Mouse (Mus musculus) liver, adult 2 months (tissue): Measurements from ENCODE around the gene Iqcb1. TPM values are rescaled to one million over a fixed set of nuclear protein-coding genes. Genes with fewer than 3 reads are reported as not detected.

ENCODE experiments used
- DNase-seq: peaks from one replicate; pipeline ENCODE4 v3.0.0-alpha.2; 2011; ENCODE audit warnings: low read depth, low spot score; ENCODE audit errors: extremely low read depth
- H3K27ac ChIP-seq: fragments of 200-500 bp; replicated peaks from 2 replicates; pipeline ENCODE4 v1.5.1; 2012; ENCODE audit warnings: low read depth, mild to moderate bottlenecking, control low read depth, inconsistent platforms, low read length; ENCODE audit not compliant: insufficient read depth
- H3K27me3 ChIP-seq: fragments of 200-500 bp; 2 replicates; pipeline ENCODE4 v1.6.1; 2012; ENCODE audit warnings: mild to moderate bottlenecking, moderate library complexity, low read length, inconsistent platforms; ENCODE audit not compliant: control insufficient read depth, insufficient read depth
- H3K36me3 ChIP-seq: fragments of 200-500 bp; 2 replicates; pipeline ENCODE4 v1.6.1; 2012; ENCODE audit warnings: low read length, inconsistent platforms; ENCODE audit not compliant: control insufficient read depth, insufficient read depth
- H3K4me1 ChIP-seq: fragments of 200-500 bp; 2 replicates; pipeline ENCODE4 v1.6.1; 2011; ENCODE audit warnings: low read length; ENCODE audit not compliant: control insufficient read depth, insufficient read depth
- H3K4me3 ChIP-seq: fragments of 200-500 bp; 2 replicates; pipeline ENCODE4 v1.5.1; 2011; ENCODE audit warnings: low read depth, mild to moderate bottlenecking, control low read depth, low read length, moderate library complexity; ENCODE audit not compliant: insufficient read depth
- H3K79me2 ChIP-seq: fragments of 200-500 bp; 2 replicates; pipeline ENCODE4 v1.6.1; 2012; ENCODE audit warnings: inconsistent platforms, mild to moderate bottlenecking, low read length, moderate library complexity; ENCODE audit not compliant: control insufficient read depth, insufficient read depth
- H3K9ac ChIP-seq: fragments of 200-500 bp; 2 replicates; pipeline ENCODE4 v1.6.1; 2012; ENCODE audit warnings: low read depth, mild to moderate bottlenecking, control low read depth, inconsistent platforms, low read length
- CTCF ChIP-seq: fragments of 200-500 bp; IDR thresholded peaks from 2 replicates; pipeline ENCODE4 v1.5.1; 2011; ENCODE audit warnings: low read depth, low read length, control low read depth
- POLR2A ChIP-seq: fragments of 200-500 bp; IDR thresholded peaks from 2 replicates; pipeline ENCODE4 v1.6.1; 2011; ENCODE audit warnings: low read length, control low read depth; ENCODE audit not compliant: insufficient read depth; ENCODE audit errors: extremely low read depth
- WGBS: fragments of 180-500 bp; shearing (Covaris S2); methylation state at CpG from one replicate; pipeline ENCODE4 v1.1.7; 2018; 5-methylcytosine and 5-hydroxymethylcytosine counted together
- polyA plus RNA-seq: library from polyadenylated mRNA; depleted of rRNA; stranded (reverse); fragments of >200 nt; gene quantifications from 2 replicates; pipeline ENCODE4 v1.2.3, GENCODE M21; 2012
- total RNA-seq: library from RNA; depleted of rRNA; stranded (reverse); fragments of >200 nt; gene quantifications from 2 replicates; pipeline ENCODE4 v1.2.3, GENCODE M21; 2014

Iqcb1 gene
- total and polyA plus RNA-seq, 2 experiments: 1.4 to 6.3 TPM

DNA sequence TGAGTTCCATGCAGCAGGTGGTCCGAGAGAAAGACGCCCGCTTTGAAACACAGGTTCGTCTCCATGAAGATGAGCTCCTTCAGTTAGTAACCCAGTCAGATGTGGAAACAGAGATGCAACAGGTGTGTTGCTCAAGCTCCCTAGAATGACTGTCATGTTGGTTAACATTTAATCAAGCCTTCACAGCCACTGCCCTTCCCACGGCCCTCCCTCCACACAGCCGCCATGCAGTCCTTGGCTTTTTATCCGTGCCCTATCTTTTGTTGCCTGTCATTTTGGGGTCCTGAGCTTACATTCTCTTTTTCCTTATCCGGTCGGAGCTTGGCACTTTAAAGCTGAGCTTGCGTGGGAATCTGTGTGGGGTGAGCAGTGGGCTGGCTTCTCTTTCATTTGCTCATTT is 65.1 kb downstream of the Iqcb1 start:
- no peaks in the 10 kb centered on the region for H3K79me2 ChIP-seq
- H3K9ac ChIP-seq: no peak overlapping the region
- H3K27me3 ChIP-seq: no peaks in the 10 kb centered on the region
- H3K4me1 ChIP-seq: no peaks in the 10 kb centered on the region
- no peak overlapping the region for H3K27ac ChIP-seq
- TF ChIP-seq CTCF (no peak), POLR2A (no peak)
- peaks cover 65% of the 10 kb centered on the region for H3K36me3 ChIP-seq
- no peak overlapping the region for H3K4me3 ChIP-seq
- DNase-seq: peak; percentile 22
- 78% methylated on average over 10 of the region's 10 CpGs for WGBS

DNA sequence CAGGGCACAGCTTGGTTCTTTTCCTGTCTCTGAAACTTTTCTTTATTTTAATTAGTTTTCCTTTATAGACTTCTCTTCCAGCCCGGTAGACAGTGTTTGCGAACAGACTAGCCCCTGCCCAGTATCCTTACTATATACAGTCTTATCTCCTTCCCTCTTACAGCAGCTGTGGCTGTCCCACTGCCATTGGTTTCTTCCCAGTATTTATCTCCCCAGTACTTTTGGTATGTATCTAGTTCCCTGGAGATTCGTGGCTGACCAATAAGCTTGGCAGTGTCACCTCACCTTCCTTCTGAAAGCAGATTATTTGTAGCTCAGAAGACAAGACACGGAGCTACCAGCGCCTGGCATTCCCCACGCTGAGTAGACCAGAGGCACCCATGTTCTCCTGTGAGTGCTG is 68.5 kb downstream of the Iqcb1 start:
- TF ChIP-seq CTCF (no peak), POLR2A (no peak)
- no peak overlapping the region for H3K27ac ChIP-seq

DNA sequence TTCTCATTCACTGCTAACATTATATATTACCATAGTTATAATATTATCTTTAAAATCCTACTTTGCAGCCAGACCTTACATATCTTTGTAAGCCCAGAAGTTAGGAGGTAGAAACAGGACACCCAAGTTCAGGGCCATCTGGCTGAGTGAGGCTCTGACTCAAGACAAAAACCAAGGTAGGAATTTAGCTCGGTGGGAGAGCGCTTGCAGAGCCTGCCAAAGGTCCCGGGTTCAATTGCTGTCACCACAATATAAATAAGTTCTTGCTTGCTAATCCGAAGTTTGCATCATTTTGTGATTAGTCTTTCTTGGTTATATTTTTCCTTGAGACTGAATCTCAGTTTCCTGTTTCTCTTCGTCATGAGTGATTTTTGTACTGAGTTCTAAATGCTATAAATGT is 75.0 kb downstream of the Iqcb1 start:
- DNase-seq: no peak
- WGBS: 93% methylated on average over 5 of the region's 5 CpGs
- Histone ChIP-seq H3K4me1 (no peaks in the 10 kb centered on the region), H3K27me3 (no peaks in the 10 kb centered on the region), H3K4me3 (no peak overlapping the region), H3K79me2 (no peaks in the 10 kb centered on the region), H3K9ac (no peak overlapping the region), H3K36me3 (peaks cover 58% of the 10 kb centered on the region), H3K27ac (no peak overlapping the region)
- no peak for TF ChIP-seq POLR2A
- no peak for TF ChIP-seq CTCF

More for the DNA sequence above, 68.5 kb downstream of the Iqcb1 start:
- no peaks in the 10 kb centered on the region for H3K4me1 ChIP-seq
- no peaks in the 10 kb centered on the region for H3K27me3 ChIP-seq
- no peak for DNase-seq
- peaks cover 63% of the 10 kb centered on the region for H3K36me3 ChIP-seq
- H3K4me3 ChIP-seq: no peak overlapping the region
- WGBS: 89% methylated on average over 6 of the region's 6 CpGs
- no peak overlapping the region for H3K9ac ChIP-seq
- H3K79me2 ChIP-seq: no peaks in the 10 kb centered on the region

DNA sequence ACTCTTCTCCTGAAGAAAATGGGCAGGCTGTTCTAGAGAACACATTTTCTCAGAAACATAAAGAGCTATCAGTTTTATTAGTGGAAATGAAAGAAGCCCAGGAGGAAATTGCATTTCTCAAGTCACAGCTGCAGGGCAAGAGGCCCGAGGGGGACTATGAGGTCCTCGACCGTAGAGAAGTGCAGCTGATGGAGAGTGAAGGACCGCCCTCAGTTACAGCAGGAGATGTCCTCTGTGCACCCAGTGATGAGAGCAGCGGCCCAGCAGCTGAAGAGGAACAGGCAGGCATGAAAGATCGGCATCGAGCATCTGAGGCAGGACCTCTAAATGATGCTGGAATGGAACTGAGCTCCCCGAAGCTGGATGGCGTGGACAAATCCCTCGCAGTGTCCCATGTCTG is 83.7 kb downstream of the Iqcb1 start:
- Histone ChIP-seq H3K27ac (no peak overlapping the region), H3K27me3 (no peaks in the 10 kb centered on the region), H3K4me3 (no peak overlapping the region), H3K36me3 (peaks cover 46% of the 10 kb centered on the region), H3K79me2 (no peaks in the 10 kb centered on the region), H3K9ac (no peak overlapping the region), H3K4me1 (no peaks in the 10 kb centered on the region)
- TF ChIP-seq CTCF (no peak), POLR2A (no peak)
- DNase-seq: no peak
- WGBS: 90% methylated on average over 10 of the region's 10 CpGs

DNA sequence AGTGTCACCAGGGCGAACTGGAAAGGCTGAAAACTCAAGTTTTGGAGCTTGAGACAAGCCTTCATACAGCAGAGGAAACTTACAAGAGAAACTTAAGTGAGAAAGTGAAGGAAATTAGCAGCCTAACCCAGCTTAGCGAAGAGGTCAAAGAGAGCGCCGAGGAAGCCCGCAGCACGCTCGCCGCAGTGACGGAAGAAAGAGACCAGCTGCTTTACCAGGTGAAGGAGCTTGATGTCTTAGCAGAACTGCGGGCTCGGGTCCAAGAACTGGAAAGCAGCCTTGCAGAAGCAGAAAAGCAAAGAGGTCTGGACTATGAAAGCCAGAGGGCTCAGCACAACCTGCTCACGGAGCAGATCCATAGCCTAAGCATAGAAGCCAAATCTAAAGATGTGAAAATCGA is 84.1 kb downstream of the Iqcb1 start:
- Histone ChIP-seq H3K79me2 (no peaks in the 10 kb centered on the region), H3K36me3 (peaks cover 46% of the 10 kb centered on the region), H3K9ac (no peak overlapping the region), H3K27me3 (no peaks in the 10 kb centered on the region), H3K4me3 (no peak overlapping the region), H3K27ac (no peak overlapping the region), H3K4me1 (no peaks in the 10 kb centered on the region)
- no peak for DNase-seq
- WGBS: 96% methylated on average over 13 of the region's 13 CpGs
- TF ChIP-seq POLR2A (no peak), CTCF (no peak)

DNA sequence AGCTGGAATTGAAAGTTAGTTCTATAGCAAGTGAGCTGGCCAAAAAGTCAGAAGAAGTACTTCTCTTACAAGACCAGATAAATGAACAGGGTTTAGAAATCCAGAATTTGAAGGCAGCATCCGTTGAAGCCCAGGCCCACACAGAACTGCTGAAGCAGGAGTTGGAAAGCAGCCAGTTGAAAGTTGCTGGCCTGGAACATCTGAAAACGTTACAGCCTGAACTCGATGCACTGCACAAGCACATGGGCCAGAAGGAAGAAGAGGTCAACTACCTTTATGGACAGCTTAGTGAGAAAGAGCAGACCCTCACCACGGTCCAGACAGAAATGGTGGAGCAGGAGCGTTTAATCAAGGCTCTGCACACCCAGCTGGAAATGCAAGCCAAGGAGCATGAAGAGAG is 86.0 kb downstream of the Iqcb1 start:
- Histone ChIP-seq H3K4me3 (no peak overlapping the region), H3K27ac (no peak overlapping the region), H3K36me3 (peaks cover 52% of the 10 kb centered on the region), H3K79me2 (no peaks in the 10 kb centered on the region), H3K27me3 (no peaks in the 10 kb centered on the region), H3K4me1 (no peaks in the 10 kb centered on the region), H3K9ac (no peak overlapping the region)
- WGBS: 57% methylated on average over 5 of the region's 5 CpGs
- TF ChIP-seq POLR2A (no peak), CTCF (no peak)
- no peak for DNase-seq
